Mouse (Mus musculus) WW6 (cell line): ENCODE results near the gene Tead4.

Experiments
- DNase-seq: peaks from one replicate; pipeline ENCODE4 v3.0.0-alpha.2; 2013; ENCODE audit warnings: low read depth, low spot score

The Tead4 gene

DNA sequence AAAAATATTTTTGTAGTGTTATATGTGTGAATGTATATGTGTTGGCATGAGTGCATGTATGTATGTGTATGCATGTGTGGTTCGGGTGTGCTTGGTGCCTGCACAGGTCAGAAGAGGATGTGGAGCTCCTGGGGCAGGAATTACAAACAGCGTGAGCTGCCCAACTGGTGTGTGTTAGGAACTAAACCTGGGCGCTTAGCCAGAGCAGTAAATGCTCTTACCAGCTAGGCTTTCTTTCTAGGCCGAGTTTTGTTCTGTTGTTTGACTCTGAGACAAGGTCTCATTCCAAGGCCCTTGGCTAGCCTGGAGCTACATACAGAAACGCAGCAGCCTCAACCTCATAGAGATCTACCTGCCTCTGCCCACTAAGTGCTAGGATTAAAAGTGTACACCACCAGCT lies 9.3 kb downstream of the Tead4 start:
- no peak for DNase-seq

DNA sequence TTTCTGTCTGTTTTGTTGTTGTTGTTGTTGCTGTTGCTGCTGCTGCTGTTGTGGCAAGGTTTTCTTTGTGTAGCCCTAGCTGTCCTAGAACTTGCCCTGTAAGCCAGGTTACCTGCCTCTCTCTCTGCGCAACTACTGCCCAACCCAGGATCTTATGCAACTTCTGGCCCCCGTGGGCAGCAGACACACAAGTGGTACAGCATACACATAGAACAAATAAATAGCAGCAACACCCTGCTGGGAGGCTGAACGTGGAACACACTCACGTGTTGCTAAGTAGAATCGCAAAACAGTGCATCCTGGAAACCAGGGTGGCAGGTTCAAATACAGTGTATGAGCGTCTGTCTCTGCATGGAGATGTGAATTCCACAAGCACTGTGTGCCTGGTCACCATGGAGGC lies 11.9 kb downstream of the Tead4 start:
- DNase-seq = no peak

DNA sequence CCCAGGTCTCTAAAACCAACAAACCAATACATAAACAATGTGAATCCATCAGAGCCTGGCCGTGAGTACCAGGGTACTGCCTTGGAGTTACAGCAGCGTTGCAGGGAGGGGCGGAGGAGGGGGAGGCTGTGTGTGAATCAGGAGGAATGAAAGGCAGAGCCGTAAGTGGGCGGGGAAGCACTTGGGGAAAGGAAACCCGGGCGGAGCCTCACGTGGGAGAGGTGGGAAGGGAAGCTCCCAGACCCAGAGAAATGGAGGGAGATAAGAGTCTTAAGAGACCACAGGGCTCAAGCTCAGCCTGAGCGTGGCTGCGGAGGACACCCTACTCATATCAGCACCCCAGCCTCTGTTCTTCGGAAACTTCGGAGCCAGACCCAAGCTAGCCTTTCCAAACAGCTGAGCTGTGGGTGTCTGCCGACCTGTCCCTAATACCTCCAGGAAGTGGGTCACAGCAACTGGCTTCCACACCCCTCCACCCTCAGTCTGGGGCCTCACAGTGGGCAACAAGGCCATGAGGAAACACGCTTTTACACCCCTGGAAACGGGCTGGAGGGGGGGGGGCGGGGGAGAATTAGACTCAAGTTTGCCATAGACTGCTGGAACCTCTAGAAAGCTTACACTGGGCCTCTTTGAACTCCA lies 14.7 kb downstream of the Tead4 start:
- DNase-seq = peak; percentile 76

DNA sequence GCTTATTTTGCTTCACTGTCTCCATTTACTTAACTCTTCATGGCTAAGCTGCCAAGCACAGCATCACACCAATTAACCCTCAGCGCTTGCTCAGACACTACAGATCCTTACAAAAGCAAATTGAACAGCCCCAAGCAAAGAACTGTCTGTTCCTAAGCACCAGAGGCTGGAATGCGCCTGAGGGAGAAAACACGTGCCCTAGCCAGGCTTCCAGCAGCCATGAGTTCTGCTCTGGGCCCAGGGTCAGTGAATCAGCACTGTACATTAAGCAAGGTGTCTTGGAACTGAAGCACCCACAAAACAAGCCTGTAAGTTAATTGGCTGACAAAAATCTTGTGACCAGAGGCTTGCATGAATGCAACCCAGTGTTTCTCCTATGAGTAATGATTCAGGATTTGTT lies 18.5 kb downstream of the Tead4 start:
- no peak for DNase-seq

DNA sequence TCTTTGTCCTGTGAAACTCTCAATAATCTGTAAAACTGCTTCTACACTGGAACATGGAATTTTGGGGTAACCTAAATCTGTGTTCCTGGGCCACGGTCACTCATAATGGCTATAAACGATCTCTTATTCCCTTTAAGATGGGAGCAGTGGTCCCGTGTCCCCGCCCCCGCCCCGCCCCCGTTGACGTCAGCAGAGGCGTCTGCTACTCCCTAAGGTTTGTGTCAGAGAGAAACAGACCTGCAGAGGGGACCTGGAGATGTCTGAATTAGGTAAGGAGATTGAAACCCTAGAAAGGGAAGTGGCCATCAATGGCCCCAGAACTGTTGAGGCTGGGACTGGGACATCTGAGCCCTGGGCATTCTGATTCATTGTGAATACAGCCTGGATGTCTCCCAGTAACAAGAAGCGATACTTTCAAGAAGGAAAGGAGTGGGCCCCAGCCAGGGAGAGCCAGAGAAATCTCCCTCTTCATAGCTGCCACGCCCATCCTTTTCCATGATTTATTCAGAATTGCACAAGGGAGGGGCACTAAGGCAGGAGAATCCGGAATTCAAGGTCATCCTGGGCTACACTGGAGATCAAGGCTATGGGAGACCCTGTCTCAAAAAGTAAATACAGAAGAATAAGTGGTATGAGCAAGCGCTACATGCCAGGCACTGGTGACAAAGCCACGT lies 20.0 kb downstream of the Tead4 start:
- DNase-seq = no peak

DNA sequence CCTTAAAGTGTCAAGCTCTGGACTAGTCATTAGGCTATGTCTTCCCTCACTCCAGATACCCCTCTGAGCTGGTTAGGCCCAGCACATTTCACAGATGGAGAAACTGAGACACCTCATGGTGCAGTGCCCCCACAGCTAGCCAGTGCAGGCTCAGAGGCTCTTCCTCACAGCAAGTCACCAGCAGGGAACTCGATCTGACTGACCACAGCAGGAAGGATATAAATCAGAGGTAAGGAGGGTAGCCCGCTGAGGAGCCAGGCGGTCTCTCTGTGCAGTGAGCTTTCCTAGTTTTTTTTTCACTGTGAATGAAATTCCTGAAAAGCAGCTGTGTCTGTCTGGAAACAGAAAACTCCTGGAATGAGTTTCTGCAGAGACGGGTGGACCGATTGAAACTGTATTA lies 21.0 kb downstream of the Tead4 start:
- no peak for DNase-seq

DNA sequence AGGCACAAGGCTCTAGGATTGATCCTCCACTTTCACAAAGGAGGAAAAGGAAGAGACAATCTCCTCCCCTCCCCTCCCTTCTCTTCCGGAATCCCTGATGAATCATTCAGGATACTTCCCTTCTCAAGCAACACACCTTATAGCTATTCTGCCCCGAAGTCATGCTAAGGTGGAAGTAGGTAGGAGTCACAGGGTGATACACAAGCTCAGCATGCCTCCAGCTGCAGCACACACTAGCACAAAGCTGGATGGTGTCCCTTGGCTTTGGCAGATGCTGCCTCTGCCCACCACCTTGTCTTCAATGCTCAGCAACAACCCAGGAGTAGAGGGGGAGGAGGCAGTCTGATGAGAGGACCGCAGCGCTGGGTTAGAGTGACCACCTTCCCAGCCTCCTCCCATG lies 21.5 kb downstream of the Tead4 start:
- DNase-seq = no peak

DNA sequence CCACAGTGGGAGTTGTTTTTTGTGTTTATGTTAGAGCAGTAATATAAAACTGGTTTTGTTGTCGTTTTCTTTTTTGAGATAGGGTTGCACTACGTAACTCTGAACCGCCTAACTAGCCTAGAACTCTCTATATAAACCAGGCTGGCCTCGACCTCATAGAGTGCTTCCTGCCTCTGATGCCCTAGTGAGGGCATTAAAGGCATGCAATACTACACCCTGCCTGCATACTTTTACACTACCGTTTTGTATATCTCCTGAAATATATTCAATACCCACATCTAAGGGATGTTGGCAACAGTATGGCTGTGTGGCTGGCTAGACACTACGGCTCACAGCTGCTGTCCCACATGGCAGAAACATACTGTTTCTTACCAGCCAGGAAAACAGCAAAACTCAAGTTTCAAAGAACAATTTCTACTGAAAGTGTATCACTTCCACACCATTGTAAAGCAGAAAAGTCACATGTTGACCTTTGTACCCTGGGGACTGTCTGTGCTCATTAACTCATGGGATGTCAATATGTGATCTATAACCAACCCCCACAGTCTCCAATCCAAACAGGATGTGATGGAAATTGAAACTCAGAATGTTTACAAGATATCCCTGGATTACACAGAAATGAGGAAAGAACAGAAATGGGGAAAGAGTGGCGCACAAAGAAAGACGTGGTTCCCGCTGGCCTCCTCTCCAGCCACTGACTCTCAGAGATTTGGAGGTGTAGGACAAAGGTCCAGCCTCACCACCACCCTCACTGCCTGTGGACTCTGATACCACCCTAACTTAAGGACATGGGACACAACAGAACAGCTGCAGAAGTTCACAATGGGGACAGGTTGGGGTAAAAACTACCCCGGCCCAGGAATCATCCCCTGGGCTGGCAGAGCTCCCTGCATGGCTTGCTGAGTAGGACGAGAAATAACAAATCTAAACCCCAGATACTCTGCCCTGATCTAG lies 23.2 kb downstream of the Tead4 start:
- DNase-seq = no peak

DNA sequence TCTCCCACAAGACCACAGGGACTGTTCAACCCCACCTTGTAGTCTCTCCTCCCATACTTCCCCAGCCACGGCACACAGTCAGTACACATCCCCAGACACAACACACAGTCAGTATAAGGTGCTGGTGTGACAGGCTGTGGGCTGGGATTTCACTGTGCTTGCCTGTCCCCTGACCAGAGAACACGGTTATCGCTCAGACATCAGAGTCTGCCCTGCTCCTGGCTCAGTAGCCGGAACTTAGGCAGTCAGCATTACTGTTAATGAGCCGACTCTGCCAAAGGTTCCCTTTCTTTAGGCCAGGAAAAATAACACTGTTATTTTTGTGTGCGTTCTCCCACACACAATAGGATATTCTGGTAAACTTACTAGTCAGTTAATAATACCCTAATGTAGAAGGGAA lies 24.3 kb downstream of the Tead4 start:
- DNase-seq = no peak

DNA sequence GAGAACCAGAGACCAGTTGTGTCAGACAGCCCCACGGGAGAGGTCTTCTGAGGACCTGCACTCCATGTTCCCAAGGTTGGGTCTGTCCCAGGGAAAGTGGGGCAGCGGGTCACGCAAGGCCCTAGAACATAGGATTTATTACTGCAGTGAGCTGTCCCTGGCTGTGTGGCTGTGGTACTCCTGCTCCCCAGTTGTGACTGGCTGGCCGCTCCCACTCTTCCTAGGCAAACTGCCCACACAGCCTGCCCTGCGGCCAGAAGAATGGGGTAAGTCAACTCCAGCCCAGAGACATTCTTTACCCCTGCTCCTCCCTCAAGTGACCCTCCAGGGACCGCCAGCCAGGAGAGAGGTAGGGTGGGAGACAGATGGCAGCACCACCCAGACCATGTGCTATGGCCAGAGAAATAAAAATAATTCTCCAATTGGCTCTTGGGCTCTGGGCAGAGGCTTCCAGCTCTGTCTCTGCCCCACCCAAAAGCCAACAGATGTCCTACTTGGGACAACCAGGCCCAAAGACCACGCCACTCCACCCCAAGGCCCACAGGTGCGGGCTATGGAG lies 25.0 kb downstream of the Tead4 start:
- DNase-seq = no peak

DNA sequence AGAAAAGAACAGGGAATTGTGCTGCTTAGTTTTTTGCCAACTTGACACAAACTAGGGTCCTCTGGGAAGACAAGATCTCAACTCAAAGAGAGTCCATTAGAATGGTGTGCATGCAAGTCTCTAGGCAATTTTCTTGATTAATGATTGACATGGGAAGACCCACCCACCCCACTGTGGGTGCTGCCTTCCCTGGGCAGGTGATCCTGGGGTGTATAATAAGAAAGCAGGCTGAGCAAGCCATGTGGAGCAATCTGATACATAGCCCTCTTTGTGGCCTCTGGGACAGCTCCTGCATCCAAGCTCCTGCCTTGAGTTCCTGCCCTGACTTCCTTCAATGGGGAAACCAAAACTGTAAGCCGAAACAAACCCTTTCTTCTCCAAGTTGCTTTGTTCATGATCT lies 27.1 kb downstream of the Tead4 start:
- no peak for DNase-seq

DNA sequence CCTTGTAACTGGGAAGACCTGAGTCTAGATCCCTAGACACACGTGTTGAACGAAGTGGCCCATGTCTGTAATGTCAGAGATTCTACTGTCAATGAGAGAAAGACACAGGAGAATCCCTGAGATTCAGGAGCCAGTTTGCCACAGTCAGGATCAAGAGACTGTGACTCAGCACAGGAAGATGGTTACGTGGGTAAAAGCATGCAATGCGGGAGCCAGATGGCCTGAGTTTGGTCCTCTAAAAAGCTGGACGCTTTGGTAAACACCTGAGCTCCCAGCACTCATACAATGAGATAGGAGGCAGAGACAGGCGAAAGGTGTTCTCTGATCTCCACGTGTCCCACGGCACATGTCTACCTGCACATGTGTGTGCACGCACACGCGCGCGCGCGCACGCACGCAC lies 27.9 kb downstream of the Tead4 start:
- DNase-seq = no peak

DNA sequence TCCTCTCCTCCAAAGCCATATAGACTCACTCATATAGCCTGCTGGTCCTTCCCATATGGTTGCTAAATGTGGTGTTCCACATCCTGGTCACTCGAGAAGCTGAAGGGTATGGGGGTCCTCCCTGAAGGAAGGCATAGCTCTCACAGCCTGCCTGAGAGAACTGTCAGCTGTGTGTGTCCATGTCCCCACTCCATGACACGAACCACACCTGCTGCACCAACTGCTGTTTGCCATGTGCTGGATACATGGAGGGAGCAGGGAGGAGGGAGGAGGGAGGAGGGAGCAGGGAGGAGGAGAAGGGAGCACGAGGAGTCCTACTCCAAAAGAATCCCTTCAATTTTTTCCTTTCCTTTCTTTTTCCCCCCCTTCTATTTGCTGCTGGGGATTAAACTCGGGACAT lies 30.8 kb downstream of the Tead4 start:
- DNase-seq = no peak

DNA sequence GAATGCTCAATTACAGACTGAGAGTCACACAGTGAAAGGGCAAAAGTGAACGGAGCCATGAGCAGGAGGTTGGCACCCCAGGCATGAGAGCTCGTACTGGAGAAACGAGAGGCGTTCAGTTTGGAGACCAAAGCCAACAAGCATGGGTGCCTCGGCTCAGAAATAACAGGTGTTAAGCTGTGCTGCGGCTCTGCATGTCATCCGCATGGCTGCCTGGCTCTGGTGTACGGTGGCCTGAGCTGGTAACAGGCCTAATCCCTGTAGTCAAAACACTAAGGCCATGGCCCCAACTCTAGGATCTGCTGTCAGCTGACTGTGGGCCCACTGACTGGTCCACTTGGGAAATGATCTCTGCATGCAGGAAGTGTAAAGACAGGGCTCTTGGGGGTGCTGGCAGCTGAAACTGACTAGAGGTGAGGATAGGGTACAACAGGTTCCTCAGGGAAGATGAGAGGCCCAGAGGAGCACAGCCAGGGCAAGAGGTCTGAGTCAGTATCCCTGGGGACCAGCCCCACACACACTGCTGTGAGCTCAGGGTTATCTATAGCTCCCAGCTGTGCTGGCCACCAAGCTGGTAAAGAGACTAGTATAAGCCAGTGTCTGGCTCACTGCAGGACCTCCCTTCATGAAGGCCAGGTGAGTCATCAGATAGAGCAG lies 35.6 kb downstream of the Tead4 start:
- no peak for DNase-seq

DNA sequence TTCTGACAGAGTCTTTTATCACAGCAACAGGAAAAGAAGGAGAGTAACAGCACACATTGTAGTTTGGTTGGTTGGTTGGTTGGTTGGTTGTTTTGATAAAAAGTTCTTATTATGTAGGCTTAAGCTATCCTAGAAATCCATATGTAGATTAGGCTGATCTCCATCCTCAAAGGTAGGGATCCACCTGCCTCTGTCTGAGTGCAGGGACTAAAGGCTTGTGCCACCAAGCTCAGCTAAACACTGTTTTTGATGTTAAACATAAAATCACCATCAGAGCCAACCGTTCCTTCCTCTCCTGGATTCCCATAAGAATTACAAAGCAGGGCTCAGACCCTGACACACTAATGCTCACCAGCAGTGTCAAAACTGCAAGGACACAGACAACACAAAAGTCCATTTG lies 39.1 kb downstream of the Tead4 start:
- DNase-seq = no peak

DNA sequence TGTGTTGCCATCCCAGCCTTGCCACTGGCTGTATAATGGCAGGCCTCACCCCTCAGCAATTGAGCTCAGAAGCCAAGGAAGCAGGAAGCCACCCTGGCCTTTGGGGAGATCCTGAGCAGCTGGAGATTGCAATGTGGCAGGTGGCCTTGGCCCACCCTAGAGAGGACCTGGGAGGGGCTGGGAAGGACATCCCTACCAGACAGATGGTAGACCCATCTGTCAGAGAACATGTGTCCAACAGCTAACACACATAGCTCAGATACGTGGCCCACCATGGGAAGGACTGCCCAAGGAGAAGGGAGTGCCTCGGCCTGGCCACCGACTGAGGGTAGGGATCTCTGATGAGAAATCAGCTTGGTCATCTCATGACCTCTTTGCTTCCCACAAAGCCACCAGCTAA lies 41.4 kb downstream of the Tead4 start:
- DNase-seq = no peak

DNA sequence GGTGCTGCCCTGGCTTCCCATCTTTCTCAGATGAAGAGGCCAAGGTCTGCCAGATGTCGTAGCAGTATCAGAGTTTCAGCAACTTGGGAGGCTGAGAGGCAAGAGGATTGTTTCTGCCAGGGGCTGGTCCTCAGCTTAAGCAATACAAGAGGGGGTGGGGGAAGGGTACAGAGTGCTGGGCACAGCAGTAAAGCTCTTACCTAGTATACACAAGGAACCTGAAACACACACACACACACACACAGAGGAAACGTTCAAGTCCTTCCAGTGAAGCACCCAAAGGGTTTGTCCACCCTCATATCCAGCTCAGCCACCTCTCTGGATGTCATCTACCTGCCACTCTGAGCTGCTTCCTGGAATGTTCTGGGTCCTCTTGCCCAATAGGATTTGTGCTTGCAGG lies 44.7 kb downstream of the Tead4 start:
- DNase-seq = no peak

DNA sequence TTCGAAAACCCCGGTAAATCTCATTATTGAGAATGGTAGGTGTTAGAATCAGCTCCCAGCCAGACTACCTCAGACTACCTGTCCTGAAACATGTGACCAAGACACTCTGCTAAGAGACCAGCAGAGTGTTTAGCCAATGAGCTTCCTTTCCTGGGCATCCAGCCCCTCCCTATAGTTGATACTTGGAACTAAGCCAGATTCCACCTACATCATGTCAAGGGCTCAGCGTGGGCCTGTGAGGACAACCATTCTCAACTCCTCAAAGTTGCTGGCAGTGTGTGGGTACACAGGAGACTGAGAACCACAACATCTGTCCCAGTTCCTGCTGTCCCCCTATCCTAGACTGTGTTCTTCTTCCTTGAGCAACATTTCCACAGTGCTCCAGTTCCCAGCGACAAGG lies 45.3 kb downstream of the Tead4 start:
- DNase-seq = no peak

DNA sequence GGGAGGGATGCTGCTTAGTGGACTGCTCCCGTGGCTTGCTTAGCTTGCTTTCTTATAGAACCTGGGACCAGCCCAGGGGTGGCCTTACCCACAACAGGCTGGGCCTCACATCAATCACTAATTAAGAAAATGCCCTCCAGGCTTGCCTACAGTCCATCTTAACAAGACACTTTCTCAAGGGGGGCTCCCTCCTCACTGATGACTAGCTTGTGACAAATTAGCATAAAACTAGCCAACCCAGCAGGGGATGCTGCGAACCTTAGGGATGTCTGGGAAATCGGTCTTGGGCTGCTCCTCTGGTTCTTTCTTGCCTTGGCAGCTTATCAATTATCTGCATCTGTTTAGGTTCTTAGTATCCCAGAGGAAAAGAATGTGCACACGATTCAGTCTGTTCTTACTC lies 46.1 kb downstream of the Tead4 start:
- no peak for DNase-seq

DNA sequence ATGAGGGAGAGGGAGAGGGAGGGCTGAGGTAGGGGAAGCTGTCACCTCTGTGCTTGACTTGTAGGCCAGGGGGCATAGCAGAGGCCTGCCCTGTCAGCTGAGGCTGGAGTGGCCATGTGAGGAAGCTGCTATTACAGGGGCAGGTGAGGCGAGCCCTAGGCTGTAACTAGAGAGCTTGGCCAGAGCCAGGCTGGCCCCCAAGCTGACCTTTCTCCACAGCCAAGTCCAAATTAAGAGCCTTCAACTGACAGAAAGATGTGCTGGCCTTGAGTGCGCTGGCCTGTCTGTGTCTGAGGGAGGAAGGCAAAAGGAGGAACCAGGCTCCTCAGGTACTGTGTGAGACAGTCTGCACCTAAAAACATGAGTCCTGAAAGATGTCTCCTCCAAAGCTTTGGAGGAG lies 47.5 kb downstream of the Tead4 start:
- DNase-seq = no peak

DNA sequence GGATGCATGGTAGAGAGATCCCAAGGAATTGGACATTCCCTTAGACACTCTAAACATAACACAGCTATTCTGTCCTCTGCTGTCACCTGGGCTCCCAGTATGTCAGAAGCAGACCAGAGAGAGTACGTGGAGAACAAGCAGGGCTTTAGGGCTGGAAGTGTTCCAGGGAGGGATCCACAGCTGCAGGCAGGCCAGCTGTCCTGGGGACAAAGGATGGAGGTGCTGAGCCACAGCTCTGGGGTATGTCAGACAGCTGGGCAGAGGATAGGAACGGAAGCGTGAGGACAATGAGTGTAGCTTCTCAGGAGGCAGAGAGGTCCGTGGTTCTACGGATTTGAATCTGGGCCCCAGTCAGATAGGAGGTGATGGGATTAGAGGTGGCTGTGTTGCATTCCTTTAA lies 50.0 kb downstream of the Tead4 start:
- no peak for DNase-seq
